Mouse (Mus musculus): Measurements from ENCODE around the gene Ssr2. TPM values are rescaled to one million over a fixed set of nuclear protein-coding genes. Genes with fewer than 3 reads are reported as not detected.

Ssr2 gene
- polyA plus RNA-seq, 1 experiment = 206 TPM

- Histone ChIP-seq H3K27ac (ENCODE audit: control insufficient read depth, insufficient read depth, low read length) (no peak overlapping the region), H3K36me3 (ENCODE audit: control insufficient read depth, insufficient read depth, low read length) (no peaks in the 10 kb centered on the region), H3K27me3 (ENCODE audit: control insufficient read depth, insufficient read depth, low read length) (no peaks in the 10 kb centered on the region), H3K4me1 (replicated peaks; ENCODE audit: control insufficient read depth, insufficient read depth, low read length) (peaks cover 8% of the 10 kb centered on the region), H3K4me3 (ENCODE audit: control insufficient read depth, insufficient read depth, low read length) (no peak overlapping the region)
- WGBS = 88% methylated on average over 9 of the region's 9 CpGs
- no peak for TF ChIP-seq POLR2A (IDR thresholded peaks at IDR 0.05; ENCODE audit: control insufficient read depth, extremely low read depth, insufficient read depth, low read length, poor library complexity)
- no peak for TF ChIP-seq CTCF (IDR thresholded peaks at IDR 0.05; ENCODE audit: borderline replicate concordance, control insufficient read depth, extremely low read depth, insufficient read depth, low read length, poor library complexity)
- no peak for DNase-seq
Measured at GRCm38 (mm10) chr3:88615902-88616391, 40.3 kb downstream of the Ssr2 start.

- DNase-seq = no peak
- H3K36me3 ChIP-seq (ENCODE audit: control insufficient read depth, insufficient read depth, low read length) = no peaks in the 10 kb centered on the region
- H3K27ac ChIP-seq (ENCODE audit: control insufficient read depth, insufficient read depth, low read length) = no peak overlapping the region
- peaks cover 8% of the 10 kb centered on the region for H3K4me1 ChIP-seq (replicated peaks; ENCODE audit: control insufficient read depth, insufficient read depth, low read length)
- H3K4me3 ChIP-seq (ENCODE audit: control insufficient read depth, insufficient read depth, low read length) = no peak overlapping the region
- TF ChIP-seq POLR2A (IDR thresholded peaks at IDR 0.05; ENCODE audit: control insufficient read depth, extremely low read depth, insufficient read depth, low read length, poor library complexity) (no peak), CTCF (IDR thresholded peaks at IDR 0.05; ENCODE audit: borderline replicate concordance, control insufficient read depth, extremely low read depth, insufficient read depth, low read length, poor library complexity) (no peak)
- no peaks in the 10 kb centered on the region for H3K27me3 ChIP-seq (ENCODE audit: control insufficient read depth, insufficient read depth, low read length)
- 88% methylated on average over 3 of the region's 3 CpGs for WGBS
Measured at GRCm38 (mm10) chr3:88616951-88617500, 41.4 kb downstream of the Ssr2 start.

DNA sequence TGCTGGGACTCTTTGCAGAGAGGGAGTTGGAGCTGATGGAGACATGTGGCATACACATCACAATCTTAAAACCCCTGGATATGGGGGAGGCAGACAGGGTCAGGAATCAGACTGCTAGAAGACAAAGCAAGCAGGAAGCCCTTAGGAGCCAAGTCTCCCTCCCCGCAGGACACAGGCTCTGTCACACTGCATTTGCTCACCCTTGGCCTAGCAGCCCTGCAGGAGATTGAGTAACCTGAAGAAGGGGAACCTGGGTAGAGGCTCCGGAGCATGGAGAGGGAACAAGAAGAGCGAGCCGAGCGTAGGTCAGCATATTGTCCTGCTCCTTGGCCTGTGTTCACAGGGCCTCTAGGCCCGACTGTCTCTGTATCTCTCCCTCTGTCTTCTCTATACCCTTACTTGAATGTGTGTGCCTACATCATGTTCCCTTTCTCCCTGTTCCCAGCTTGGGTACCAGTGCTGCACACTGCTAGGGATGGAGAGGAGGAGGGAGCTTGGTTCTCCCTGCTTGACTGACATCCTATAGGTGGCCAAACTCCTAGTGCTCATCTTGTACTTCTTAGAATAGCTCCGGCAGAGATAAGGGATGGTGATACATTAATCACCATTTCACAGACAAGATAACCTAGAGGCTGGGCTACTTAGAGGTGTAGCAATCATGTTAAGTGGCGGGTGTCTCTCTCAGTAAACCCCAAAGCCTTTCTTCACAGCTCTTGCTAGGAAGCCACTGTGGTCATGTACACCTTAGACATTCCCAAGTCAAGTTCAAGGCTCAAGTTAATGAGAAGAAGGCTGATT lies 42.6 kb downstream of the Ssr2 start:
- no peak overlapping the region for H3K4me3 ChIP-seq (ENCODE audit: control insufficient read depth, insufficient read depth, low read length)
- 84% methylated on average over 8 of the region's 8 CpGs for WGBS
- TF ChIP-seq POLR2A (IDR thresholded peaks at IDR 0.05; ENCODE audit: control insufficient read depth, extremely low read depth, insufficient read depth, low read length, poor library complexity) (no peak), CTCF (IDR thresholded peaks at IDR 0.05; ENCODE audit: borderline replicate concordance, control insufficient read depth, extremely low read depth, insufficient read depth, low read length, poor library complexity) (no peak)
- no peaks in the 10 kb centered on the region for H3K36me3 ChIP-seq (ENCODE audit: control insufficient read depth, insufficient read depth, low read length)
- peaks cover 10% of the 10 kb centered on the region for H3K4me1 ChIP-seq (replicated peaks; ENCODE audit: control insufficient read depth, insufficient read depth, low read length)
- no peak for DNase-seq
- no peak overlapping the region for H3K27ac ChIP-seq (ENCODE audit: control insufficient read depth, insufficient read depth, low read length)
- no peaks in the 10 kb centered on the region for H3K27me3 ChIP-seq (ENCODE audit: control insufficient read depth, insufficient read depth, low read length)

GRCm38 (mm10) chr3:88619113-88620097 lies 43.7 kb downstream of the Ssr2 start:
- WGBS = 57% methylated on average over 9 of the region's 9 CpGs
- Histone ChIP-seq H3K27me3 (ENCODE audit: control insufficient read depth, insufficient read depth, low read length) (no peaks in the 10 kb centered on the region), H3K4me1 (replicated peaks; ENCODE audit: control insufficient read depth, insufficient read depth, low read length) (peaks cover 20% of the 10 kb centered on the region), H3K4me3 (ENCODE audit: control insufficient read depth, insufficient read depth, low read length) (no peak overlapping the region), H3K36me3 (ENCODE audit: control insufficient read depth, insufficient read depth, low read length) (no peaks in the 10 kb centered on the region), H3K27ac (ENCODE audit: control insufficient read depth, insufficient read depth, low read length) (no peak overlapping the region)
- DNase-seq = no peak
- TF ChIP-seq POLR2A (IDR thresholded peaks at IDR 0.05; ENCODE audit: control insufficient read depth, extremely low read depth, insufficient read depth, low read length, poor library complexity) = no peak
- no peak for TF ChIP-seq CTCF (IDR thresholded peaks at IDR 0.05; ENCODE audit: borderline replicate concordance, control insufficient read depth, extremely low read depth, insufficient read depth, low read length, poor library complexity)

DNA sequence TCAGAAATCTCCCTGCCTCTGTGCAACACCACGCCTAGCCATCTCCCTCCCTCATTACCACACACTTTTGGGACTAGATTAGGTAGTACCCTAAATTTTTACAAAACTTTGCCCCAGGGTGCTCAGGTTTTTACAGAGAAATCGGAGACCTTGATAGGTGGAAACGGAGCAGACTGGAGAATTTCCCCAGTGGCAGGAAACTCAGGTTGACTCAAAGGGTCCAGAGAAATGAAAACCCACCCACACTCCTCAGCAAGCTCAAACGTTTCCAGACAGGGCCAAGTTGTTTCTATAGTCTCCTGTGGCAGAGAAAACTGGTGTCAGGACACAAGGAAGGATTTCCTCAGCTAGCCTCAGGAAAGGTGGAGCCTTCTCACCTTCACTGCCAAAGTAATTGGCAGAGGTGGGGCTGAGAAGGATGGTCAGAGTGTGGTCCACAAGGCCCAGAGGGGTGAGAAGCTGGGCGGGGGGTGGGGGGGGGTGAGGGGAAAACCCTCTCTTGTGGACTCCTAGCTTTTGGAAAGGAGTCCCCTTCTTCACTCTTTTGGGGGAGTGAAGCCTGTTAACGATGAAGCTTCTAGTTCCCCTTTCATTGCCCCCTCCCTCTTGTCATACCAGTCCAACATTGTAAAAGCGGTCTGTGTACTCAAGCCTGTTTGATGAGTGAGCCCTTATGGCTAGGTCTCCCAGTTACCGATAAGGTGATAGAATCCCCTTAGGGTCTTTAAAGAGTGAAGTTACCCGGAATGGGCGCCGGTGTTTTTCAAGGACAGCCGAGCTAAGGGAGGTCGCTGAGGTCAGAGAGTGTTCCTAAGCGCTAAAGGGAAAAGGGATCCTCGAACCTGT lies 44.7 kb downstream of the Ssr2 start:
- 12% methylated on average over 15 of the region's 15 CpGs for WGBS
- no peak overlapping the region for H3K27ac ChIP-seq (ENCODE audit: control insufficient read depth, insufficient read depth, low read length)
- no peaks in the 10 kb centered on the region for H3K36me3 ChIP-seq (ENCODE audit: control insufficient read depth, insufficient read depth, low read length)
- peak overlapping the region; percentile 85 for H3K4me3 ChIP-seq (ENCODE audit: control insufficient read depth, insufficient read depth, low read length)
- no peak for TF ChIP-seq POLR2A (IDR thresholded peaks at IDR 0.05; ENCODE audit: control insufficient read depth, extremely low read depth, insufficient read depth, low read length, poor library complexity)
- no peak for TF ChIP-seq CTCF (IDR thresholded peaks at IDR 0.05; ENCODE audit: borderline replicate concordance, control insufficient read depth, extremely low read depth, insufficient read depth, low read length, poor library complexity)
- H3K4me1 ChIP-seq (replicated peaks; ENCODE audit: control insufficient read depth, insufficient read depth, low read length) = peaks cover 28% of the 10 kb centered on the region
- no peak for DNase-seq
- no peaks in the 10 kb centered on the region for H3K27me3 ChIP-seq (ENCODE audit: control insufficient read depth, insufficient read depth, low read length)

Measured in thymus, adult 2 months (tissue).